Mouse (Mus musculus) liver, postnatal 0 days (tissue): ENCODE results near the gene Trim56.

Experiments
- CTCF ChIP-seq: sonication (generic); IDR thresholded peaks from 2 replicates; pipeline ENCODE4 v1.5.1; 2016; ENCODE audit warnings: antibody characterized with exemption, low read depth
- EP300 ChIP-seq: IDR thresholded peaks from 2 replicates; pipeline ENCODE4 v1.6.1; 2016; ENCODE audit warnings: antibody characterized with exemption, low read depth, mild to moderate bottlenecking

DNA sequence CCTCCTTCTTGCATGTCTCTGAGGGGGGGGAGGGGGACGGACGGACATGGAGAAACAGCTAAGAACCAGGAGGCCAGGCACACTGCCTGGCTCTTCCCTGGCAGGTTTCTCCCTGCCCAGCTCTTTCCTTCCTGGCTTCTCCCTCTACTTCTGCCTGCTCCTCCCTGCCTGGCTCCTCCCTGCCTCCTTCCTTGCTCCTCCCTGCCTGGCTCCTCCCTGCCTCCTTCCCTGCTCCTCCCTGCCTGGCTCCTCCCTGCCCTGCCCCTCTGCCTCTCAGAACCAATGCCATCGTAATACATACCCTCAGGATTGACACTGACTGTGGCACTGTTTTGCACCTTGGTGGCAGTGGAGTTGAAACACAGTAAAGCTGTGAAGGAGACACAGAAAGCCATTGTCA lies 24.8 kb upstream of the Trim56 start:
- TF ChIP-seq CTCF = no peak
- no peak for TF ChIP-seq EP300
